Mouse (Mus musculus): ENCODE data around the gene Nxnl2. TPM values are rescaled to one million over a fixed set of nuclear protein-coding genes. Genes with fewer than 3 reads are reported as not detected.
"Not testable (repeated sequence)": the region's sequence is repeated elsewhere in the genome, so short reads cannot be mapped to it uniquely, and the experiment has no call there.

Gene Nxnl2
- total RNA-seq, 2 experiments from 2014 or later: not detected

- ATAC-seq (replicated peaks; ENCODE audit: low FRiP score, poor library complexity, severe bottlenecking): no peak
Observed at GRCm38 (mm10) chr13:51172601-51173000, 1.8 kb downstream of the Nxnl2 start.

- no peak for ATAC-seq (replicated peaks; ENCODE audit: low FRiP score, poor library complexity, severe bottlenecking)
Observed at GRCm38 (mm10) chr13:51178932-51179331, 8.1 kb downstream of the Nxnl2 start.

GRCm38 (mm10) chr13:51179362-51179761 is 8.5 kb downstream of the Nxnl2 start:
- ATAC-seq (replicated peaks; ENCODE audit: low FRiP score, poor library complexity, severe bottlenecking): no peak

DNA sequence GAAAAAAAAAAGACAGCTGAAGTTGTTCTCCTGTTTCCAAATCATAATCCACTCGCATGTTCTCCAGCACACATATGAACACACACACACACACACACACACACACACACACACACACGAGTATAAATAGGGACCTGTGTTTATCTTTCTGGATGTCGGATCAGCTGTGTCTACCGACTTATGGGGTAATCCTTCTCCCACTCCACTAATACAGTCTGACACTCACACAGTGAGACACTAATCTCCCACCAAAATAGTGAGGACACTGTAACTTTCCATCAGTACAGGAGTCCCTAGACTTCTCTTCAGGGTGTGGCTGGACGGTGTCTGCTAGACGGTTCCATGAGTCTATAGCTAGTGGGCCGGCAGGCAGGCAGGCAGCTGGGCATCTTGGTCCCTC is 11.4 kb downstream of the Nxnl2 start:
- no peak for ATAC-seq (replicated peaks; ENCODE audit: low FRiP score, poor library complexity, severe bottlenecking)

- ATAC-seq (replicated peaks; ENCODE audit: low FRiP score, poor library complexity, severe bottlenecking): no peak
Observed at GRCm38 (mm10) chr13:51184896-51185295, 14.1 kb downstream of the Nxnl2 start.

- no peak for ATAC-seq (replicated peaks; ENCODE audit: low FRiP score, poor library complexity, severe bottlenecking)
Observed at GRCm38 (mm10) chr13:51190336-51190735, 19.5 kb downstream of the Nxnl2 start.

- ATAC-seq (replicated peaks; ENCODE audit: low FRiP score, poor library complexity, severe bottlenecking): no peak
Observed at GRCm38 (mm10) chr13:51191416-51192140, 20.8 kb downstream of the Nxnl2 start.

GRCm38 (mm10) chr13:51193893-51194292 is 23.1 kb downstream of the Nxnl2 start:
- ATAC-seq (replicated peaks; ENCODE audit: low FRiP score, poor library complexity, severe bottlenecking): no peak

DNA sequence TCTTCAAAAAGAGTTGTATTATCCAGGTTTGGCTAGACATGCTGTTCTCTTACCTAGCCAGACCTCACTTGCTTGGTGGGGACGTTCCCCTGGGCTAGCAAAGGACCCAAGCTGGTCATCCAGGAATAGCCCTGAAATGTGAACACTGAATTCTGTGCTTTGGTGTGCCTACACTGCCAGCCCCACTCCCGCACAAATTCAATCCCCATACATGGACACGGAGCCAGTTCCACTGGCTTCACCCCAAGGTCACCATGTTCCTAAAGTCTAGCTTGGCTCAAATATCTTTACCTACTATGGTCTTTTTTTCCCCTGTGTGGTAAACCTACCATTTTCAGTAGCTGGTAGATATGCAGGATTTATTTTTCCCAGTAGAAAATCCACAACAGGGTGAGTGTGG is 26.9 kb downstream of the Nxnl2 start:
- ATAC-seq (replicated peaks; ENCODE audit: low FRiP score, poor library complexity, severe bottlenecking): no peak

DNA sequence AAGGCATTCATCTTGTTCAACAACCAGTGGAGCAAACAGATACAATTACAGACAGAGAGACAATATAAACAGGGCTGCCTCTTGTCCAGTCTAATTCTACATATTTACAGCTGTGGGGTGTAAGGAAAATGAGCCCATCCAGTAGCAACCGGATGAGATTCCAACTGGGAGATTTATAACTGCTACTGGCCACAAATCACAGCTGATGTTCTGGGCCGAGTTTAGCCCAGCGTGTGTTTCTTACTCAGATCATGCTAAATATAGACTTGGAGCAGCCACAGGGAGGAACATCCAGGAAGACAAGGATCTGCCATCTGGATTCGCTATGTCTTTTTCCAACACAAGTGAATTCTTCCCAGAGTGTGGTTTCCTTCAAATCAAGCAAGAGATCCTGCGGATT is 27.4 kb downstream of the Nxnl2 start:
- no peak for ATAC-seq (replicated peaks; ENCODE audit: low FRiP score, poor library complexity, severe bottlenecking)

GRCm38 (mm10) chr13:51201985-51202843 is 31.4 kb downstream of the Nxnl2 start:
- peak; percentile 99 for ATAC-seq (replicated peaks; ENCODE audit: low FRiP score, poor library complexity, severe bottlenecking)

GRCm38 (mm10) chr13:51202844-51203173 is 32.0 kb downstream of the Nxnl2 start:
- peak; percentile 83 for ATAC-seq (replicated peaks; ENCODE audit: low FRiP score, poor library complexity, severe bottlenecking)

DNA sequence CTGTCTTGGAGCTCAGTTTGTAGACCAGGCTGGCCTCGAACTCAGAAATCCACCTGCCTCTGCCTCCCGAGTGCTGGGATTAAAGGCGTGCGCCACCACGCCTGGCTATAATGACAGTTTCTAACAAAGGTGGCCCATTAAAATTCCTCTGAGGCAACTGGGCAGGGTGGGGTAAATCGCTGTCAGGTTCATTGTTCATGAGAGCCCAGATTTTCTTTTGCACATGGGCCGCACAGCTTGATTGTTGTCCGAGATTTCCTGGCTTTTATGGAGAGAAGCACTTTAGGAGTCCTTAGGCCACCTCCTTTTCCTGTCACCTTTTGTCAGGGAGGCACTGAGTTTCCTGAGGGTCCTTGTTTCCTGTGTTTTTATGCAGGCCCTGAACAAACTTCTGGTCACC is 32.6 kb downstream of the Nxnl2 start:
- ATAC-seq (replicated peaks; ENCODE audit: low FRiP score, poor library complexity, severe bottlenecking): no peak

DNA sequence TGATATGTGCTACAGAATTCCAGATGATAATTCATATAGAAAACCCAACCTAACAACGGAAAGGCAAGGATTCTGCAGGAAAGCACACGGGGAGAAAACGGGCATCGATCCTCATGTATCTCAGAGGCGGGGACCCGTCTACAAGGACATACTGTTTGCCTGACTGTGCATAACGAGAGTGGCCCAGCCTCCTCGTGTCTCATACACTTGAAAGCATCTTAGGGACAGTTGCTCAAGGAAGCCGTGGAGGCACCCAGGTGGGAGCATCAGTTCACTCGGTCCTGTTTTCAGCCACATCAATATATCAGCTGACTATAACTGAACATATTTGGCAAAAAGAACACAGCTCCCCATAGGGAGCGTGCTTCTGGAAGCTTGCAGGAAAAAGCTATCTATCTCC is 33.3 kb downstream of the Nxnl2 start:
- not testable (repeated sequence) for ATAC-seq (replicated peaks; ENCODE audit: low FRiP score, poor library complexity, severe bottlenecking)

DNA sequence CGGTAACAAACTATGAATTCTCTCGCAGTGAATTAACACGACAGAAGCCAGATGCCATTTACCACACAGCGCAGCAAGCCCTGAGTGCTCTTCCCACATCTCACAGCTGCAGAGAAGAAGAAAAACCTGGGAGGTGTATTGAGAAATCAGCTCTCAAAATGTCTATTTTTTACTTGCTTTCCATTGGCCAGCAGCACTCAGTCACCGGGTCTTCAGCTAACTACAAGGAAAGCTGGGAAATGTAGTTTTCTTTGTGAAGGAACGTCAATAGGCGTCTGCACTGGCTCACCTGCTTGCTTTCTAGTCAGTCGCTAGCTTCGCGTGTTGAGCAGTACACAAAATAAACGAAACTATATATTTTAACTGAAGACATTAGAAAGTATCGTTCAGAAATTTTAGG is 37.1 kb downstream of the Nxnl2 start:
- no peak for ATAC-seq (replicated peaks; ENCODE audit: low FRiP score, poor library complexity, severe bottlenecking)

GRCm38 (mm10) chr13:51208378-51209100 is 37.7 kb downstream of the Nxnl2 start:
- ATAC-seq (replicated peaks; ENCODE audit: low FRiP score, poor library complexity, severe bottlenecking): no peak

- ATAC-seq (replicated peaks; ENCODE audit: low FRiP score, poor library complexity, severe bottlenecking): no peak
Observed at GRCm38 (mm10) chr13:51210639-51211038, 39.8 kb downstream of the Nxnl2 start.

DNA sequence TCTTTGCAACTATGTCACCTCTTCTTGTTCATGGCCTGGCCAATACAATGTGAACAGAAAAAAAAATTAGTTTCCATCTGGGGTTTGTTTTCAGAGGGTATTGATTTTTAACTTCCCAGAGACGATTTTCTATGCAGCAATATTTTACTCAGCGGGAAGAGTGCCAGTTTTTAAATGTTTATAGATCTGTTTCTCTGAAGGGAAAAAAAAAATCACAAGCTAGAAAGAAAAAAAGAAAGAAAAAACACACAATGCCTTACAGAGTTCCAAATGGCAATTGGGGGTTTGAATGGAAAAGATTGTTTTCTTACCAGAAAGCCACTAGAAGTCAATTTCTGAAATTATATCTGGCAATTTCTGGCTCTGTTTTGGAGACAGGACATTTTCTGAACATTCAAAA is 43.9 kb downstream of the Nxnl2 start:
- no peak for ATAC-seq (replicated peaks; ENCODE audit: low FRiP score, poor library complexity, severe bottlenecking)

- no peak for ATAC-seq (replicated peaks; ENCODE audit: low FRiP score, poor library complexity, severe bottlenecking)
Observed at GRCm38 (mm10) chr13:51220897-51221296, 50.1 kb downstream of the Nxnl2 start.

- no peak for ATAC-seq (replicated peaks; ENCODE audit: low FRiP score, poor library complexity, severe bottlenecking)
Observed at GRCm38 (mm10) chr13:51221425-51222160, 50.8 kb downstream of the Nxnl2 start.

All from erythroid progenitor cell, adult 5-6 weeks (primary cell).